Mouse (Mus musculus): ENCODE measurements around the gene Mxd4. TPM values are rescaled to one million over a fixed set of nuclear protein-coding genes. Genes with fewer than 3 reads are reported as not detected.

The Mxd4 gene
- polyA plus RNA-seq, 1 experiment: 147 TPM

- DNase-seq (ENCODE audit: low read depth in 1 of 2, low spot score in 2 of 2): no peak
- no peak overlapping the region for H3K4me3 ChIP-seq (ENCODE audit: extremely low read depth, insufficient read depth, insufficient read length)
- WGBS: 77% methylated on average over 4 of the region's 4 CpGs
- no peaks in the 10 kb centered on the region for H3K27me3 ChIP-seq (ENCODE audit: control insufficient read depth, insufficient read depth, low read length)
- peaks cover 2% of the 10 kb centered on the region; the same call in 1 of the 2 replicates for H3K4me1 ChIP-seq (ENCODE audit: control insufficient read depth, insufficient read depth, insufficient read length)
- peaks cover 6% of the 10 kb centered on the region for H3K36me3 ChIP-seq (ENCODE audit: control insufficient read depth, insufficient read depth, low read length)
- no peak overlapping the region for H3K27ac ChIP-seq (ENCODE audit: insufficient read depth, low read length)
- TF ChIP-seq CTCF (IDR thresholded peaks at IDR 0.05; ENCODE audit: extremely low read depth, insufficient read depth, insufficient read length, insufficient replicate concordance) (no peak), POLR2A (IDR thresholded peaks at IDR 0.05; ENCODE audit: low read depth, low read length) (no peak)
Observed at GRCm38 (mm10) chr5:34167857-34168256, 19.7 kb downstream of the Mxd4 start.

GRCm38 (mm10) chr5:34165793-34166192 lies 21.7 kb downstream of the Mxd4 start:
- 44% methylated on average over 4 of the region's 4 CpGs for WGBS
- TF ChIP-seq POLR2A (IDR thresholded peaks at IDR 0.05; ENCODE audit: low read depth, low read length): no peak
- TF ChIP-seq CTCF (IDR thresholded peaks at IDR 0.05; ENCODE audit: extremely low read depth, insufficient read depth, insufficient read length, insufficient replicate concordance): no peak

GRCm38 (mm10) chr5:34148476-34148875 lies 39.0 kb downstream of the Mxd4 start:
- no peak for TF ChIP-seq CTCF (IDR thresholded peaks at IDR 0.05; ENCODE audit: extremely low read depth, insufficient read depth, insufficient read length, insufficient replicate concordance)
- no peak for TF ChIP-seq POLR2A (IDR thresholded peaks at IDR 0.05; ENCODE audit: low read depth, low read length)
- Histone ChIP-seq H3K4me3 (ENCODE audit: extremely low read depth, insufficient read depth, insufficient read length) (no peak overlapping the region), H3K27me3 (ENCODE audit: control insufficient read depth, insufficient read depth, low read length) (no peaks in the 10 kb centered on the region), H3K36me3 (ENCODE audit: control insufficient read depth, insufficient read depth, low read length) (peaks cover 2% of the 10 kb centered on the region; the same call in 1 of the 2 replicates), H3K4me1 (ENCODE audit: control insufficient read depth, insufficient read depth, insufficient read length) (no peaks in the 10 kb centered on the region), H3K27ac (ENCODE audit: insufficient read depth, low read length) (no peak overlapping the region)
- DNase-seq (ENCODE audit: low read depth in 1 of 2, low spot score in 2 of 2): no peak

More at GRCm38 (mm10) chr5:34165793-34166192, 21.7 kb downstream of the Mxd4 start:
- DNase-seq (ENCODE audit: low read depth in 1 of 2, low spot score in 2 of 2): no peak
- H3K27ac ChIP-seq (ENCODE audit: insufficient read depth, low read length): no peak overlapping the region
- no peaks in the 10 kb centered on the region for H3K27me3 ChIP-seq (ENCODE audit: control insufficient read depth, insufficient read depth, low read length)
- peaks cover 2% of the 10 kb centered on the region for H3K4me1 ChIP-seq (ENCODE audit: control insufficient read depth, insufficient read depth, insufficient read length)
- H3K36me3 ChIP-seq (ENCODE audit: control insufficient read depth, insufficient read depth, low read length): peaks cover 4% of the 10 kb centered on the region
- no peak overlapping the region for H3K4me3 ChIP-seq (ENCODE audit: extremely low read depth, insufficient read depth, insufficient read length)

GRCm38 (mm10) chr5:34147554-34147953 lies 40.0 kb downstream of the Mxd4 start:
- H3K4me1 ChIP-seq (ENCODE audit: control insufficient read depth, insufficient read depth, insufficient read length): no peaks in the 10 kb centered on the region
- no peak overlapping the region for H3K4me3 ChIP-seq (ENCODE audit: extremely low read depth, insufficient read depth, insufficient read length)
- no peak overlapping the region for H3K27ac ChIP-seq (ENCODE audit: insufficient read depth, low read length)
- no peak for DNase-seq (ENCODE audit: low read depth in 1 of 2, low spot score in 2 of 2)
- 91% methylated on average over 3 of the region's 3 CpGs for WGBS
- no peaks in the 10 kb centered on the region for H3K27me3 ChIP-seq (ENCODE audit: control insufficient read depth, insufficient read depth, low read length)
- TF ChIP-seq CTCF (IDR thresholded peaks at IDR 0.05; ENCODE audit: extremely low read depth, insufficient read depth, insufficient read length, insufficient replicate concordance) (no peak), POLR2A (IDR thresholded peaks at IDR 0.05; ENCODE audit: low read depth, low read length) (no peak)
- no peaks in the 10 kb centered on the region for H3K36me3 ChIP-seq (ENCODE audit: control insufficient read depth, insufficient read depth, low read length)

- H3K27ac ChIP-seq (ENCODE audit: insufficient read depth, low read length): no peak overlapping the region
- no peak overlapping the region for H3K4me3 ChIP-seq (ENCODE audit: extremely low read depth, insufficient read depth, insufficient read length)
- peak; percentile 42; the same call in 1 of the 2 replicates for TF ChIP-seq CTCF (IDR thresholded peaks at IDR 0.05; ENCODE audit: extremely low read depth, insufficient read depth, insufficient read length, insufficient replicate concordance)
- no peak for TF ChIP-seq POLR2A (IDR thresholded peaks at IDR 0.05; ENCODE audit: low read depth, low read length)
- H3K36me3 ChIP-seq (ENCODE audit: control insufficient read depth, insufficient read depth, low read length): no peaks in the 10 kb centered on the region
- no peaks in the 10 kb centered on the region for H3K4me1 ChIP-seq (ENCODE audit: control insufficient read depth, insufficient read depth, insufficient read length)
- 3% methylated on average over 1 of the region's 1 CpGs for WGBS
- DNase-seq (ENCODE audit: low read depth in 1 of 2, low spot score in 2 of 2): peak in 1 of 2 experiments; percentile 18
- no peaks in the 10 kb centered on the region for H3K27me3 ChIP-seq (ENCODE audit: control insufficient read depth, insufficient read depth, low read length)
Observed at GRCm38 (mm10) chr5:34139751-34140150, 47.8 kb downstream of the Mxd4 start.

- no peak for DNase-seq (ENCODE audit: low read depth in 1 of 2, low spot score in 2 of 2)
- 87% methylated on average over 2 of the region's 2 CpGs for WGBS
Observed at GRCm38 (mm10) chr5:34132731-34133130, 54.8 kb downstream of the Mxd4 start.

GRCm38 (mm10) chr5:34124131-34124530 lies 63.4 kb downstream of the Mxd4 start:
- 64% methylated on average over 1 of the region's 1 CpGs for WGBS
- H3K27ac ChIP-seq (ENCODE audit: insufficient read depth, low read length): no peak overlapping the region

More at GRCm38 (mm10) chr5:34132731-34133130, 54.8 kb downstream of the Mxd4 start:
- TF ChIP-seq CTCF (IDR thresholded peaks at IDR 0.05; ENCODE audit: extremely low read depth, insufficient read depth, insufficient read length, insufficient replicate concordance): no peak
- no peak for TF ChIP-seq POLR2A (IDR thresholded peaks at IDR 0.05; ENCODE audit: low read depth, low read length)
- Histone ChIP-seq H3K27me3 (ENCODE audit: control insufficient read depth, insufficient read depth, low read length) (no peaks in the 10 kb centered on the region), H3K36me3 (ENCODE audit: control insufficient read depth, insufficient read depth, low read length) (no peaks in the 10 kb centered on the region), H3K4me3 (ENCODE audit: extremely low read depth, insufficient read depth, insufficient read length) (no peak overlapping the region), H3K4me1 (ENCODE audit: control insufficient read depth, insufficient read depth, insufficient read length) (no peaks in the 10 kb centered on the region), H3K27ac (ENCODE audit: insufficient read depth, low read length) (no peak overlapping the region)

More at GRCm38 (mm10) chr5:34124131-34124530, 63.4 kb downstream of the Mxd4 start:
- Histone ChIP-seq H3K4me1 (ENCODE audit: control insufficient read depth, insufficient read depth, insufficient read length) (no peaks in the 10 kb centered on the region), H3K27me3 (ENCODE audit: control insufficient read depth, insufficient read depth, low read length) (no peaks in the 10 kb centered on the region), H3K36me3 (ENCODE audit: control insufficient read depth, insufficient read depth, low read length) (no peaks in the 10 kb centered on the region), H3K4me3 (ENCODE audit: extremely low read depth, insufficient read depth, insufficient read length) (no peak overlapping the region)
- TF ChIP-seq CTCF (IDR thresholded peaks at IDR 0.05; ENCODE audit: extremely low read depth, insufficient read depth, insufficient read length, insufficient replicate concordance) (no peak), POLR2A (IDR thresholded peaks at IDR 0.05; ENCODE audit: low read depth, low read length) (no peak)
- DNase-seq (ENCODE audit: low read depth in 1 of 2, low spot score in 2 of 2): no peak

Other genes starting within 250 kb of the Mxd4 start
- 6.0 and 12.8 TPM in 2 replicates for gene Gm1673, start 204.3 kb downstream of the Mxd4 start, polyA plus RNA-seq (2012; rRNA removed)
- 2.8 and 3.6 TPM in 2 replicates for gene Nat8l, start 191.7 kb downstream of the Mxd4 start, polyA plus RNA-seq (2012; rRNA removed)
- 0.15 and 0.29 TPM in 2 replicates for gene Poln, start 18.3 kb downstream of the Mxd4 start, polyA plus RNA-seq (2012; rRNA removed)
- 0.55 and 0.70 TPM in 2 replicates for gene Haus3, start 18.2 kb downstream of the Mxd4 start, polyA plus RNA-seq (2012; rRNA removed)
- gene Zfyve28, start 100.7 kb upstream of the Mxd4 start, polyA plus RNA-seq (2012; rRNA removed): 3.8 and 7.5 TPM in 2 replicates
- gene Cfap99, start 100.9 kb upstream of the Mxd4 start, polyA plus RNA-seq (2012; rRNA removed): 0.04 TPM in 2 replicates
- 37.8 and 38.4 TPM in 2 replicates for gene Rnf4, start 148.6 kb upstream of the Mxd4 start, polyA plus RNA-seq (2012; rRNA removed)
- gene Fam193a, start 182.2 kb upstream of the Mxd4 start, polyA plus RNA-seq (2012; rRNA removed): 28.0 and 37.6 TPM in 2 replicates